8 mouse cellular contexts compared by ENCODE assay signal in genomic region chr8:106150653-106151000, GRCm38 (mm10). TPM values are rescaled to one million over a fixed set of nuclear protein-coding genes. Genes with fewer than 3 reads are reported as not detected.
DNase-seq lines count a peak whose midpoint lies in the region; ATAC-seq and TF ChIP-seq lines count a peak whose summit lies in the region.

No protein-coding gene starts in this region.

- H3K9ac ChIP-seq in lung, embryonic 14.5 days, result peak overlapping the region; percentile 75
- H3K9ac ChIP-seq in limb, embryonic 12.5 days (replicated peaks), result peak overlapping the region; percentile 70
- H3K9ac ChIP-seq in neural tube, embryonic 14.5 days (replicated peaks; ENCODE audit: low read depth, low read length), result peak overlapping the region; percentile 62

- no peak for TF ChIP-seq CTCF in lung, embryonic 14.5 days (IDR thresholded peaks at IDR 0.05; ENCODE audit: low read depth)
- TF ChIP-seq CTCF in embryonic fibroblast, embryonic 13.5 days (IDR thresholded peaks at IDR 0.05; ENCODE audit: borderline replicate concordance, insufficient read depth, low read length), result no peak

- 17% methylated on average over 8 of the region's 8 CpGs for WGBS in lung, embryonic 14.5 days
- WGBS in limb, embryonic 12.5 days, result 17% methylated on average over 8 of the region's 8 CpGs
- WGBS in neural tube, embryonic 14.5 days, result 21% methylated on average over 8 of the region's 8 CpGs

- H3K4me1 ChIP-seq in lung, embryonic 14.5 days (ENCODE audit: insufficient read depth), result peaks cover 4% of the 10 kb centered on the region; the same call in 1 of the 2 replicates
- H3K4me1 ChIP-seq in embryonic fibroblast, embryonic 13.5 days (ENCODE audit: control insufficient read depth, insufficient read depth, low read length), result peaks cover 6% of the 10 kb centered on the region; the same call in 1 of the 2 replicates
- peaks cover 8% of the 10 kb centered on the region; the same call in 1 of the 2 replicates for H3K4me1 ChIP-seq in limb, embryonic 12.5 days (replicated peaks)
- 0 out of 2 replicates have a peak, but pooled peaks cover 5% of the 10 kb centered on the region for H3K4me1 ChIP-seq in neural tube, embryonic 14.5 days (ENCODE audit: control insufficient read depth, insufficient read depth, low read length)

- H3K4me2 ChIP-seq in lung, embryonic 14.5 days, result peak overlapping the region; percentile 81
- H3K4me2 ChIP-seq in limb, embryonic 12.5 days, result peak overlapping the region; percentile 71
- peak overlapping the region; percentile 59 for H3K4me2 ChIP-seq in neural tube, embryonic 14.5 days (ENCODE audit: low read depth, low read length)

- peaks cover 19% of the 10 kb centered on the region; the same call in 1 of the 2 replicates for H3K36me3 ChIP-seq in lung, embryonic 14.5 days (ENCODE audit: insufficient read depth)
- H3K36me3 ChIP-seq in limb, embryonic 12.5 days, result peaks cover 10% of the 10 kb centered on the region
- peaks cover 3% of the 10 kb centered on the region; the same call in 1 of the 2 replicates for H3K36me3 ChIP-seq in neural tube, embryonic 14.5 days (ENCODE audit: control insufficient read depth, insufficient read depth, low read length)

- no peak for TF ChIP-seq POLR2A in embryonic fibroblast, embryonic 13.5 days (IDR thresholded peaks at IDR 0.05; ENCODE audit: low read depth, low read length)

- peak; percentile 18 for DNase-seq in lung, embryonic 14.5 days
- no peak for DNase-seq in lung, postnatal 25 days (ENCODE audit: low spot score)
- DNase-seq in T-cell, adult 2 months (ENCODE audit: low spot score), result no peak
- DNase-seq in thymus, postnatal 10 days (ENCODE audit: low spot score in 2 of 2), result no peak
- no peak for DNase-seq in ovary, postnatal 10 days (ENCODE audit: low spot score)

- H3K9me3 ChIP-seq in lung, embryonic 14.5 days (ENCODE audit: low read depth, low read length), result no peaks in the 10 kb centered on the region
- no peaks in the 10 kb centered on the region for H3K9me3 ChIP-seq in limb, embryonic 12.5 days
- no peaks in the 10 kb centered on the region for H3K9me3 ChIP-seq in neural tube, embryonic 14.5 days (ENCODE audit: control insufficient read depth, low read length)

- H3K27me3 ChIP-seq in lung, embryonic 14.5 days (ENCODE audit: insufficient read depth, low read length), result no peaks in the 10 kb centered on the region
- no peaks in the 10 kb centered on the region for H3K27me3 ChIP-seq in limb, embryonic 12.5 days
- H3K27me3 ChIP-seq in neural tube, embryonic 14.5 days (ENCODE audit: control insufficient read depth, insufficient read depth, low read length), result no peaks in the 10 kb centered on the region

- no peak for ATAC-seq in lung, embryonic 14.5 days (ENCODE audit: insufficient read depth)
- ATAC-seq in limb, embryonic 12.5 days (ENCODE audit: insufficient number of reproducible peaks, insufficient read depth, low FRiP score, low TSS enrichment, low read depth), result no peak
- no peak; the same call in 1 of the 2 replicates for ATAC-seq in neural tube, embryonic 14.5 days (ENCODE audit: low read depth)

- peak overlapping the region; percentile 77 for H3K4me3 ChIP-seq in lung, embryonic 14.5 days (ENCODE audit: low read depth, low read length)
- H3K4me3 ChIP-seq in embryonic fibroblast, embryonic 13.5 days (ENCODE audit: insufficient read depth, low read length), result peak overlapping the region; percentile 63
- peak overlapping the region; percentile 75 for H3K4me3 ChIP-seq in limb, embryonic 12.5 days (replicated peaks)
- peak overlapping the region; percentile 58 for H3K4me3 ChIP-seq in neural tube, embryonic 14.5 days (ENCODE audit: low read depth, low read length)

- H3K27ac ChIP-seq in lung, embryonic 14.5 days (ENCODE audit: low read depth), result no peak overlapping the region
- 0 out of 2 replicates have a peak overlapping the region, but pooled peaks have one; percentile 1 for H3K27ac ChIP-seq in embryonic fibroblast, embryonic 13.5 days (ENCODE audit: insufficient read depth, low read length)
- 0 out of 2 replicates have a peak overlapping the region, but pooled peaks have one; percentile 13 for H3K27ac ChIP-seq in limb, embryonic 12.5 days
- H3K27ac ChIP-seq in neural tube, embryonic 14.5 days (ENCODE audit: low read depth, low read length), result no peak overlapping the region

RNA-seq across cellular contexts. Expression of gene Pla2g15, which starts 0.4 kb away (rescaled TPM):
- 3.5 and 3.8 TPM in 2 replicates for polyA plus RNA-seq in lung, embryonic 14.5 days (2014; fragmentation: Nextera tagmentation; extraction: Ambion mirVana)
- polyA plus RNA-seq in embryonic fibroblast, embryonic 13.5 days (2011; ENCODE audit: insufficient read length, low read depth, missing spikeins), result 30.0 and 40.9 TPM in 2 replicates
- 16.7 and 16.8 TPM in 2 replicates for polyA plus RNA-seq in limb, embryonic 12.5 days (2016; fragmentation: Nextera tagmentation; extraction: Ambion mirVana)
- polyA plus RNA-seq in neural tube, embryonic 14.5 days (2014; fragmentation: Nextera tagmentation; extraction: Ambion mirVana), result 5.1 and 14.6 TPM in 2 replicates

RNA-seq across cellular contexts. Expression of gene Esrp2, which starts 13.9 kb away (rescaled TPM):
- polyA plus RNA-seq in lung, embryonic 14.5 days (2014; fragmentation: Nextera tagmentation; extraction: Ambion mirVana), result 29.6 and 31.1 TPM in 2 replicates
- polyA plus RNA-seq in embryonic fibroblast, embryonic 13.5 days (2011; ENCODE audit: insufficient read length, low read depth, missing spikeins), result 2.1 and 3.9 TPM in 2 replicates
- 7.4 and 8.1 TPM in 2 replicates for polyA plus RNA-seq in limb, embryonic 12.5 days (2016; fragmentation: Nextera tagmentation; extraction: Ambion mirVana)
- polyA plus RNA-seq in neural tube, embryonic 14.5 days (2014; fragmentation: Nextera tagmentation; extraction: Ambion mirVana), result not detected in 2 replicates

RNA-seq across cellular contexts. Expression of gene Slc7a6, which starts 18.0 kb away (rescaled TPM):
- 80.6 and 85.0 TPM in 2 replicates for polyA plus RNA-seq in lung, embryonic 14.5 days (2014; fragmentation: Nextera tagmentation; extraction: Ambion mirVana)
- polyA plus RNA-seq in embryonic fibroblast, embryonic 13.5 days (2011; ENCODE audit: insufficient read length, low read depth, missing spikeins), result 57.4 and 59.3 TPM in 2 replicates
- 64.5 and 70.8 TPM in 2 replicates for polyA plus RNA-seq in limb, embryonic 12.5 days (2016; fragmentation: Nextera tagmentation; extraction: Ambion mirVana)
- 65.3 and 74.7 TPM in 2 replicates for polyA plus RNA-seq in neural tube, embryonic 14.5 days (2014; fragmentation: Nextera tagmentation; extraction: Ambion mirVana)

Comparison
In these comparisons a context has a peak if more than half of its experiments do, and no peak if none do; other contexts are left out.
1. H3K27ac ChIP-seq: peak in embryonic fibroblast, embryonic 13.5 days (single experiment) and limb, embryonic 12.5 days (single experiment); none in lung, embryonic 14.5 days (single experiment) and neural tube, embryonic 14.5 days (single experiment).
2. Peak in every context shown above with its lines, with median percentiles within 50 percentile points of each other: H3K4me2 ChIP-seq, H3K4me3 ChIP-seq and H3K9ac ChIP-seq.